Mouse (Mus musculus): ENCODE results near the gene Angptl2.

DNA sequence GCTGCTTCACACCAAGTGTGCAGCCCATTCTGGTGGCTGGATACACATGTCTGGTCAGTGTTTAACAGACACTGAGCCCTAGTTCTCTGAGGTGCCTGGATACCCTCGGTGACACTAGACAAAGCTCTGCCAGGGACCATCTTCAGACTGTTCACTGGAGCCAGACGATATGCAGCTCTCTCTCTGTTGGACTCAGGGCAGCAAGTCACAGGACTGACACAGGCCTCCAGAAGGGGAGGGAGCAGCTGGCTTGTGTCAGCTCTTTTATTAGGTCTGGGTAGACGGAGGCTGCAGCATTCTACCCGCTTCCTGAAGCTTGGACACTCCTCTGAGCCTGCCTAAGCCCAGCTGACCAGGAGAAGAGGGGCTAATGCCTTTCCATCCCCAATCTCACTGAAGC is 8.8 kb upstream of the Angptl2 start:
- TF ChIP-seq CTCF (conservative IDR thresholded peaks at IDR 0.05 in 1 of 2, IDR thresholded peaks at IDR 0.05 in 1 of 2; ENCODE audit: low read depth in 2 of 2, low read length in 2 of 2) (no peak), ELF1 (IDR thresholded peaks at IDR 0.05; ENCODE audit: low read depth, low read length) (no peak), USF2 (conservative IDR thresholded peaks at IDR 0.05; ENCODE audit: low read depth, low read length) (no peak), ZKSCAN1 (IDR thresholded peaks at IDR 0.05; ENCODE audit: borderline replicate concordance, low read depth, low read length) (no peak), E2F4 (IDR thresholded peaks at IDR 0.05; ENCODE audit: insufficient replicate concordance, low read depth, low read length) (no peak), ETS1 (conservative IDR thresholded peaks at IDR 0.05; ENCODE audit: low read depth, low read length) (no peak), POLR2A (IDR thresholded peaks at IDR 0.05; ENCODE audit: low read depth, low read length) (no peak), SMC3 (IDR thresholded peaks at IDR 0.05; ENCODE audit: low read depth, low read length) (no peak), USF1 (IDR thresholded peaks at IDR 0.05; ENCODE audit: low read depth, low read length) (no peak), TCF12 (IDR thresholded peaks at IDR 0.05; ENCODE audit: low read depth, low read length) (no peak)
